Mouse (Mus musculus) MEL (cell line): ENCODE measurements around the gene Drd3.

Experiments
- BHLHE40 ChIP-seq: IDR thresholded peaks from 2 replicates; pipeline ENCODE4 v1.6.1; 2012; ENCODE audit warnings: low read depth, mild to moderate bottlenecking, inconsistent platforms, low read length, improper control_type of control experiment, borderline replicate concordance
- CHD2 ChIP-seq: IDR thresholded peaks from 2 replicates; pipeline ENCODE4 v1.6.1; 2011; ENCODE audit warnings: low read length, improper control_type of control experiment
- CTCF ChIP-seq, 3 experiments: IDR thresholded peaks in 2 of 3; conservative IDR thresholded peaks in 1 of 3; 2 replicates each; pipeline ENCODE4 v1.5.1; 2011 to 2012; ENCODE audit warnings: low read length in 3 of 3, low read depth in 2 of 3, mild to moderate bottlenecking in 2 of 3, improper control_type of control experiment in 1 of 3, inconsistent platforms in 1 of 3, mixed read lengths in 1 of 3, moderate library complexity in 1 of 3; ENCODE audit not compliant: control insufficient read depth in 1 of 3, insufficient read depth in 1 of 3, poor library complexity in 1 of 3, severe bottlenecking in 1 of 3
- EP300 ChIP-seq, 2 experiments: IDR thresholded peaks; 2 replicates each; pipeline ENCODE4 v1.6.1; 2011; ENCODE audit warnings: improper control_type of control experiment in 2 of 2, low read length in 2 of 2, low read depth in 1 of 2, mild to moderate bottlenecking in 1 of 2
- GATA1 ChIP-seq: IDR thresholded peaks from 2 replicates; pipeline ENCODE4 v1.6.1; 2011; ENCODE audit warnings: low read depth, low read length, improper control_type of control experiment
- KAT2A ChIP-seq: conservative IDR thresholded peaks from 2 replicates; pipeline ENCODE4 v1.6.1; 2012; ENCODE audit warnings: low read depth, low read length, improper control_type of control experiment, inconsistent platforms
- MAX ChIP-seq: IDR thresholded peaks from 2 replicates; pipeline ENCODE4 v1.6.1; 2011; ENCODE audit warnings: low read length, improper control_type of control experiment
- POLR2A ChIP-seq, 2 experiments: IDR thresholded peaks; 2 replicates each; pipeline ENCODE4 v1.6.1; 2011 to 2012; ENCODE audit warnings: low read length in 2 of 2, mild to moderate bottlenecking in 2 of 2, control low read depth in 1 of 2, improper control_type of control experiment in 1 of 2, low read depth in 1 of 2, moderate library complexity in 1 of 2; ENCODE audit not compliant: control insufficient read depth in 1 of 2, insufficient read depth in 1 of 2, poor library complexity in 1 of 2
- SMC3 ChIP-seq: IDR thresholded peaks from 2 replicates; pipeline ENCODE4 v1.6.1; 2011; ENCODE audit warnings: low read depth, low read length, improper control_type of control experiment
- TCF12 ChIP-seq: IDR thresholded peaks from 2 replicates; pipeline ENCODE4 v1.6.1; 2014; ENCODE audit warnings: low read depth, mild to moderate bottlenecking, inconsistent platforms, low read length, improper control_type of control experiment, moderate library complexity
- ZNF384 ChIP-seq: IDR thresholded peaks from 2 replicates; pipeline ENCODE4 v1.6.1; 2012; ENCODE audit warnings: low read depth, mild to moderate bottlenecking, inconsistent platforms, low read length, improper control_type of control experiment

DNA sequence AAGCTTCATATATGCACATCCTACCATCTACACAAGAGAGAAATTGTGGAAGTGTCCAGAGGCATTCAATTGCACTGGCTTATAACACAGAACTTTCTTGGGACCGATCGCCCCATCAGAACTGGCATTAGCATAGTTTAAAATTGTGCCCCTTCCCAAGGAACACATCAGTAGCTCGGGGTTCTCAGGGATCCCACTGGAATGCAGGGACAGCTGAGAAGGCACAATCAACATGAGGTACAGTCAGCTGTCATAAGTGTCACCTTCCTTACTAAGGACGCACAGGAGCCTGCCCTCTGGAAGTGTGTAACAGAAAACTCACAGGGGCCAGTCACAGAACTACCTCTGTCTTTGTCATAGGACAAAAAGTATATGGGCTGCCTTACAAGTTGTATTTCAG lies 19.7 kb downstream of the Drd3 start:
- TF ChIP-seq CTCF (IDR thresholded peaks at IDR 0.05 in 2 of 3, conservative IDR thresholded peaks at IDR 0.05 in 1 of 3; ENCODE audit: control insufficient read depth in 1 of 3, insufficient read depth in 1 of 3, low read depth in 2 of 3, low read length in 3 of 3, poor library complexity in 1 of 3, severe bottlenecking in 1 of 3) (no peak), CHD2 (no peak), SMC3 (no peak), ZNF384 (no peak), POLR2A (IDR thresholded peaks at IDR 0.05; ENCODE audit: control insufficient read depth in 1 of 2, insufficient read depth in 1 of 2, low read depth in 1 of 2, low read length in 2 of 2, poor library complexity in 1 of 2) (no peak), GATA1 (no peak), MAX (no peak), BHLHE40 (no peak), KAT2A (no peak), EP300 (IDR thresholded peaks at IDR 0.05; ENCODE audit: low read depth in 1 of 2, low read length in 2 of 2) (no peak), TCF12 (no peak)
